Mouse (Mus musculus) Patski (cell line): Measurements from ENCODE around the gene Pink1. TPM values are rescaled to one million over a fixed set of nuclear protein-coding genes. Genes with fewer than 3 reads are reported as not detected.

Source experiments
- ATAC-seq: fragments of 100-300 bp; one replicate; pipeline ENCODE4 v1.8.0; 2021
- CTCF ChIA-PET: fragments of 350-600 bp; sonication (Branson Sonifier 250); formaldehyde crosslinking; loops from one replicate; lab custom pipeline; 2022; ENCODE audit warnings: inconsistent platforms; lab: Charles Lee
- POLR2A ChIA-PET: fragments of 350-600 bp; sonication (Branson Sonifier 250); formaldehyde crosslinking; loops from one replicate; lab custom pipeline; 2022; ENCODE audit warnings: antibody characterized with exemption, inconsistent platforms; lab: Charles Lee
- DNase-seq: peaks from one replicate; pipeline ENCODE4 v3.0.0-alpha.2; 2011; ENCODE audit warnings: low read depth, low spot score
- H3K27me3 ChIP-seq: fragments of 371-371 bp; one replicate; pipeline ENCODE4 v1.5.1; 2021
- CTCF ChIP-seq: fragments of 100-300 bp; IDR thresholded peaks from one replicate; pipeline ENCODE4 v1.5.1; 2021
- in situ Hi-C: fragments of 300-500 bp; cut with MboI; formaldehyde crosslinking; loops from 3 replicates; pipeline ENCODE4 v1.11.1; 2018; ENCODE audit warnings: low pct_unique_long_range_greater_than_20kb, mixed read lengths
- polyA plus RNA-seq: library from polyadenylated mRNA; unstranded; gene quantifications from one replicate; pipeline ENCODE4 v1.2.3, GENCODE M21; 2021

Gene Pink1
- polyA plus RNA-seq, 1 experiment from 2014 or later = 58.2 TPM

GRCm38 (mm10) chr4:138318509-138319266 lies 7.4 kb downstream of the Pink1 start:
- TF ChIP-seq CTCF = no peak
- POLR2A ChIA-PET = no interaction called here
- no peak for DNase-seq
- H3K27me3 ChIP-seq = no peaks in the 10 kb centered on the region
- CTCF ChIA-PET = interaction anchor here (0.7 to 2.9 kb wide), 16 partner anchors 8 to 111 kb away, joined by 3 to 11 read pairs (median 3); partner anchors contain the start of genes Cda and Ddost
- peak; percentile 45 for ATAC-seq
- in situ Hi-C loops = loop anchor here (5.0 to 10.0 kb wide), 3 partner anchors 59 to 474 kb away; no protein-coding TSS in a partner anchor

GRCm38 (mm10) chr4:138316369-138316768 lies 9.7 kb downstream of the Pink1 start:
- TF ChIP-seq CTCF = no peak
- DNase-seq = no peak
- ChIA-PET CTCF (interaction anchor here (0.9 to 2.5 kb wide), 4 partner anchors 11 to 110 kb away, joined by 3 to 23 read pairs (median 6); partner anchors contain the start of gene Ddost), POLR2A (no interaction called here)
- no peaks in the 10 kb centered on the region for H3K27me3 ChIP-seq
- no peak for ATAC-seq
- in situ Hi-C loops = loop anchor here (5.0 to 10.0 kb wide), 3 partner anchors 61 to 472 kb away; no protein-coding TSS in a partner anchor

- POLR2A ChIA-PET = interaction anchor here (1.2 kb wide), 1 partner anchor 11 kb away, joined by 3 read pairs; the partner anchor contains the start of gene Ddost
- CTCF ChIA-PET = interaction anchor here (0.8 to 2.5 kb wide), 5 partner anchors 8 to 111 kb away, joined by 3 to 23 read pairs (median 5); partner anchors contain the start of gene Ddost
- in situ Hi-C loops = loop anchor here (5.0 to 10.0 kb wide), 3 partner anchors 62 to 471 kb away; no protein-coding TSS in a partner anchor
- no peak for TF ChIP-seq CTCF
- ATAC-seq (no peak), DNase-seq (no peak)
- H3K27me3 ChIP-seq = no peaks in the 10 kb centered on the region
These were observed 10.3 kb downstream of the Pink1 start for GRCm38 (mm10) chr4:138315781-138316180.

GRCm38 (mm10) chr4:138313795-138314194 lies 12.3 kb downstream of the Pink1 start:
- no peak for ATAC-seq
- no peaks in the 10 kb centered on the region for H3K27me3 ChIP-seq
- in situ Hi-C loops = loop anchor here (10.0 kb wide), 1 partner anchor 469 kb away; no protein-coding TSS in a partner anchor
- no peak for DNase-seq
- TF ChIP-seq CTCF = no peak
- POLR2A ChIA-PET = no interaction called here
- CTCF ChIA-PET = no interaction called here

- ChIA-PET CTCF (no interaction called here), POLR2A (no interaction called here)
- in situ Hi-C loops = loop anchor here (10.0 kb wide), 1 partner anchor 468 kb away; no protein-coding TSS in a partner anchor
- ATAC-seq (no peak), DNase-seq (no peak)
- no peaks in the 10 kb centered on the region for H3K27me3 ChIP-seq
- TF ChIP-seq CTCF = no peak
These were observed 13.1 kb downstream of the Pink1 start for GRCm38 (mm10) chr4:138313021-138313420.

DNA sequence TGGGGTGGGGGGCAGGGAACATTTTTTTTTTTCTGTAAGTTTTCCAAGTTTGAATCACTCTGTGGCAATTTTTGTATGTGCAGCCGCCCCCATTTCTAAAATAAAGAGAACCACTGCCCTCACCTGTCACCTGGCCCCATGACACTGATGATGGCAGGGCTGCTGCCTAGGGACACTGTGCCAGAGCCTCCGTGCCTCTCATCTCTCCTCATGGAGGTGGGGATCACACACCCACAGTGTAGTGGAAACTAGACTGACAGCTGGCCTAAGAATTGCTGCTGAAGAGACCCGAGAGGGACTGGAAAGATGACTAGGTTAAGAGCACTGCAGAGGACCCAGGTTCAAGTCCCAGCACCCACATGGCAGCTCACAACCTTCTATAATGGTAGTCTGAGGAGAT lies 14.0 kb downstream of the Pink1 start:
- DNase-seq = no peak
- ChIA-PET CTCF (no interaction called here), POLR2A (no interaction called here)
- H3K27me3 ChIP-seq = no peaks in the 10 kb centered on the region
- no peak for ATAC-seq
- no peak for TF ChIP-seq CTCF
- in situ Hi-C loops = loop anchor here (10.0 kb wide), 1 partner anchor 467 kb away; no protein-coding TSS in a partner anchor

- CTCF ChIA-PET = interaction anchor here (0.8 to 1.7 kb wide), 4 partner anchors 8 to 113 kb away, joined by 3 to 8 read pairs (median 4); no protein-coding TSS in a partner anchor
- POLR2A ChIA-PET = no interaction called here
- no peaks in the 10 kb centered on the region for H3K27me3 ChIP-seq
- in situ Hi-C loops = loop anchor here (10.0 kb wide), 1 partner anchor 467 kb away; no protein-coding TSS in a partner anchor
- ATAC-seq (no peak), DNase-seq (no peak)
- TF ChIP-seq CTCF = no peak
These were observed 14.5 kb downstream of the Pink1 start for GRCm38 (mm10) chr4:138311595-138311994.

DNA sequence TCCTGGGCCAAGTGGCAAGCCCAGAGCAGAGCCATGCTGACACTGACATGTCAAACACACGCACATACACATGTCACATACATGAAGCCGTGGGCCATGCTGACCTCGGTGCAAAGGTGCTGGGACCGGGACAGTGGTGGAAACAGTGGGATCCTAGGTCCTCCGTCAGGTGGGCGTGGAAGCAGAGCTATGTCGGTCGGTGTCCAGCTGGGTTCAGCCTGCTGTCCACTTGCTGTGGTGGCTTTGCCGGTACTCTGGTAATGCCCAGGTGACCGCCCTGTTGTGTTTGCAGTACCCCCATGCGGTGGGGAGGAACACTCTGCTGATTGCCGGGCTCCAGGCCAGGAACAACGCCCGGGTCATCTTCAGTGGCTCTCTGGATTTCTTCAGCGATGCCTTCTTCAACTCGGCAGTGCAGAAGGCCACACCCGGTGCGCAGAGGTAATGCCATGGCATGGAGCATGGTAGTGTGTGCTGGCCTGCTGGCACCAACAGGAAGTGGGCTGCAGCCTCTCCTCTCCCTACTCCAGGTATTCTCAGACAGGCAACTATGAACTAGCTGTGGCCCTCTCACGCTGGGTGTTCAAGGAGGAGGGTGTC lies 15.7 kb downstream of the Pink1 start:
- TF ChIP-seq CTCF = no peak
- in situ Hi-C loops = loop anchor here (10.0 kb wide), 1 partner anchor 466 kb away; no protein-coding TSS in a partner anchor
- no peaks in the 10 kb centered on the region for H3K27me3 ChIP-seq
- DNase-seq (no peak), ATAC-seq (no peak)
- CTCF ChIA-PET = interaction anchor here (0.9 to 1.7 kb wide), 3 partner anchors 8 to 114 kb away, joined by 3 to 8 read pairs (median 4); no protein-coding TSS in a partner anchor
- POLR2A ChIA-PET = no interaction called here

- TF ChIP-seq CTCF = no peak
- in situ Hi-C loops = no loop called here
- ChIA-PET CTCF (no interaction called here), POLR2A (no interaction called here)
- ATAC-seq (no peak), DNase-seq (no peak)
- no peaks in the 10 kb centered on the region for H3K27me3 ChIP-seq
These were observed 18.4 kb downstream of the Pink1 start for GRCm38 (mm10) chr4:138307739-138308138.

DNA sequence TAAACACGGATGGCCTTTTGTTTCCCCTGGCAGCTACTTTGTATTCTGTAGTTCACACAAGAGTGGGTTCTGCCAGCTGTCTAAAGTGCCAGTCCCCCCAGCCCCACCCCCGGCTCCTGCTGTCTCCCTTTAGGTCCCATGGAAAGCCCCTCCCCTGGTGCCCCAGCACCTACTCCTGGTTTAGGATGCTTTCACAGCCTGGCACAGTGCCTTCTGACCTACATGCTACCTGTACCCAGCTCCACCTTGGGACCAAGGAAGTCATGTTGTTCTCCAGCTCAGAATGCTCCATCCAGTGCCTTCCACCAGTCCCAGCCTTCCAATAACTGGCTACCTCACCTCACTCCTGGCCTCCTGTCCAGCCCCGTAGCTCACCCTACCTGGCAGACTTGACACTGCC lies 19.1 kb downstream of the Pink1 start:
- CTCF ChIA-PET = interaction anchor here (4.1 kb wide), 1 partner anchor 8 kb away, joined by 23 read pairs; no protein-coding TSS in a partner anchor
- no peaks in the 10 kb centered on the region for H3K27me3 ChIP-seq
- ATAC-seq (no peak), DNase-seq (no peak)
- POLR2A ChIA-PET = no interaction called here
- in situ Hi-C loops = no loop called here
- no peak for TF ChIP-seq CTCF
